In the genomic region with DNA sequence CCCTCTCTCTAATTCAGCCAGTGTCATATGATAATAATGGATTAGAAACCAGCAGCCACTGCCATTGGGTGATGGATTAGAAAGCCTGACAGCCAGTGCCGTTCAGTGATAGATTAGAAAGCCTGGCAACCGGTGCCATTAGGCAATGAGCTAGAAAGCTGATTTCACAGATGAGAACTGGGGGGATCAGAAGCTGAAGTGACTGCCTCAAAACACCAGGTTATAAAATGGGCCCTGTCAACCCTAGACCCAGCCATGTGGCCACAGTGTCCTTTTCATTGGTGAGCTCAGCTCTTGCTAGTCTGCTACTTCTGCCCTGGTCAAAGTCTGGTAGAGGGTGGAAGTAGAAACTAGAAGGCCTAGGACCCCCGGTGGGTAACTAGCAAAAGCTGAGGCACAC, we compare ENCODE assay signal across 9 mouse cellular contexts.
DNase-seq lines count a peak whose midpoint lies in the region; ATAC-seq lines count a peak whose summit lies in the region.
"Had no signal": no experiment of that assay in that cellular context is flagged by ENCODE, and none has a peak within 500 bp of the region (broad histone marks: within the 10 kb centered on the region; RNA-seq: fewer than 3 reads in every experiment).

No protein-coding gene starts in this region.

- no peak for DNase-seq in heart, postnatal 4 days
- DNase-seq in limb, embryonic 11.5 days (ENCODE audit: low spot score) = peak; percentile 39
- DNase-seq in frontal cortex, postnatal 14 days (ENCODE audit: low spot score in 2 of 2) = no peak

- no peak for ATAC-seq in heart, embryonic 13.5 days (ENCODE audit: extremely low read depth, insufficient number of reproducible peaks, low FRiP score, low TSS enrichment)
- 0 out of 2 replicates have a peak, but pooled peaks have one; percentile 28 for ATAC-seq in forebrain, embryonic 13.5 days
- ATAC-seq in limb, embryonic 11.5 days (ENCODE audit: insufficient number of reproducible peaks, low FRiP score, low TSS enrichment, low read depth) = no peak
- ATAC-seq in neural tube, embryonic 12.5 days (ENCODE audit: low FRiP score, low read depth) = peak; percentile 64
- no peak for ATAC-seq in inflammation-experienced regulatory T-cells, adult 6 months
- no peak for ATAC-seq in monocyte, adult 5-6 weeks (replicated peaks; ENCODE audit: insufficient number of reproducible peaks, low FRiP score, low TSS enrichment, poor library complexity, severe bottlenecking)

- 22% methylated on average over 3 of the region's 3 CpGs for WGBS in heart, embryonic 13.5 days
- 2% methylated on average over 3 of the region's 3 CpGs for WGBS in forebrain, embryonic 13.5 days
- WGBS in limb, embryonic 11.5 days = 4% methylated on average over 3 of the region's 3 CpGs
- 3% methylated on average over 3 of the region's 3 CpGs for WGBS in neural tube, embryonic 12.5 days

- H3K9me3 ChIP-seq in heart, embryonic 13.5 days = no peaks in the 10 kb centered on the region
- H3K9me3 ChIP-seq in forebrain, embryonic 13.5 days (replicated peaks) = no peaks in the 10 kb centered on the region
- no peaks in the 10 kb centered on the region for H3K9me3 ChIP-seq in limb, embryonic 11.5 days (ENCODE audit: control insufficient read depth, low read length)
- no peaks in the 10 kb centered on the region for H3K9me3 ChIP-seq in neural tube, embryonic 12.5 days

- no peak overlapping the region for H3K4me2 ChIP-seq in heart, embryonic 13.5 days
- H3K4me2 ChIP-seq in forebrain, embryonic 13.5 days = no peak overlapping the region; the same call in 1 of the 2 replicates
- no peak overlapping the region for H3K4me2 ChIP-seq in limb, embryonic 11.5 days (ENCODE audit: low read depth, severe bottlenecking)
- H3K4me2 ChIP-seq in neural tube, embryonic 12.5 days (replicated peaks) = peak overlapping the region; percentile 18

- H3K36me3 ChIP-seq in heart, embryonic 13.5 days = no peaks in the 10 kb centered on the region
- no peaks in the 10 kb centered on the region for H3K36me3 ChIP-seq in forebrain, embryonic 13.5 days (ENCODE audit: poor library complexity, severe bottlenecking)
- H3K36me3 ChIP-seq in limb, embryonic 11.5 days (ENCODE audit: control insufficient read depth, insufficient read depth, low read length) = no peaks in the 10 kb centered on the region
- H3K36me3 ChIP-seq in neural tube, embryonic 12.5 days = 0 out of 2 replicates have a peak, but pooled peaks cover 2% of the 10 kb centered on the region

- 0 out of 2 replicates have a peak overlapping the region, but pooled peaks have one; percentile 13 for H3K9ac ChIP-seq in heart, embryonic 13.5 days
- no peak overlapping the region for H3K9ac ChIP-seq in forebrain, embryonic 13.5 days
- no peak overlapping the region for H3K9ac ChIP-seq in limb, embryonic 11.5 days (ENCODE audit: low read length)
- no peak overlapping the region for H3K9ac ChIP-seq in neural tube, embryonic 12.5 days
- H3K9ac ChIP-seq: liver, embryonic 14.5 days had no signal

- no peaks in the 10 kb centered on the region for H3K27me3 ChIP-seq in heart, embryonic 13.5 days (replicated peaks)
- H3K27me3 ChIP-seq in forebrain, embryonic 13.5 days = 0 out of 2 replicates have a peak, but pooled peaks cover 2% of the 10 kb centered on the region
- H3K27me3 ChIP-seq in limb, embryonic 11.5 days (ENCODE audit: control insufficient read depth, insufficient read depth, low read length) = no peaks in the 10 kb centered on the region
- H3K27me3 ChIP-seq in neural tube, embryonic 12.5 days (replicated peaks) = no peaks in the 10 kb centered on the region

- H3K4me1 ChIP-seq in heart, embryonic 13.5 days = peaks cover 79% of the 10 kb centered on the region
- H3K4me1 ChIP-seq in forebrain, embryonic 13.5 days = peaks cover 16% of the 10 kb centered on the region
- H3K4me1 ChIP-seq in limb, embryonic 11.5 days (ENCODE audit: control insufficient read depth, insufficient read depth, low read length) = peaks cover 20% of the 10 kb centered on the region
- peaks cover 20% of the 10 kb centered on the region for H3K4me1 ChIP-seq in neural tube, embryonic 12.5 days

- 0 out of 2 replicates have a peak overlapping the region, but pooled peaks have one; percentile 5 for H3K27ac ChIP-seq in heart, embryonic 13.5 days (replicated peaks)
- H3K27ac ChIP-seq in forebrain, embryonic 13.5 days = no peak overlapping the region
- H3K27ac ChIP-seq in limb, embryonic 11.5 days (replicated peaks; ENCODE audit: low read depth, low read length) = peak overlapping the region; percentile 68
- H3K27ac ChIP-seq in neural tube, embryonic 12.5 days = 0 out of 2 replicates have a peak overlapping the region, but pooled peaks have one; percentile 15
- H3K27ac ChIP-seq: liver, embryonic 14.5 days had no signal

- no peak overlapping the region for H3K4me3 ChIP-seq in heart, embryonic 13.5 days
- H3K4me3 ChIP-seq in forebrain, embryonic 13.5 days = no peak overlapping the region
- no peak overlapping the region for H3K4me3 ChIP-seq in limb, embryonic 11.5 days (ENCODE audit: low read depth, low read length)
- H3K4me3 ChIP-seq in neural tube, embryonic 12.5 days = no peak overlapping the region

Comparison
In these comparisons a context has a peak if more than half of its experiments do, and no peak if none do; other contexts are left out.
1. ATAC-seq: peak in forebrain, embryonic 13.5 days (single experiment) and neural tube, embryonic 12.5 days (single experiment); none in heart, embryonic 13.5 days (single experiment), limb, embryonic 11.5 days (single experiment), inflammation-experienced regulatory T-cells, adult 6 months (single experiment) and monocyte, adult 5-6 weeks (single experiment).